Mouse (Mus musculus): Measurements from ENCODE around the gene Crb2. TPM values are rescaled to one million over a fixed set of nuclear protein-coding genes. Genes with fewer than 3 reads are reported as not detected.

Crb2 gene
- polyA plus RNA-seq, 1 experiment = 0.01 TPM

GRCm38 (mm10) chr2:37790738-37791137 lies 14.7 kb downstream of the Crb2 start:
- TF ChIP-seq MAX (IDR thresholded peaks at IDR 0.05) = no peak
- H3K27me3 ChIP-seq (ENCODE audit: control insufficient read depth, insufficient read depth, insufficient read length) = peaks cover 4% of the 10 kb centered on the region
- no peak overlapping the region for H3K4me3 ChIP-seq (ENCODE audit: insufficient read depth, poor library complexity, severe bottlenecking)
- H3K79me3 ChIP-seq (ENCODE audit: low read depth) = no peaks in the 10 kb centered on the region
- H3ac ChIP-seq (ENCODE audit: control insufficient read depth, insufficient read length, low read depth) = no peak overlapping the region
- H3K79me2 ChIP-seq (ENCODE audit: control insufficient read depth, insufficient read depth) = no peaks in the 10 kb centered on the region
- no peaks in the 10 kb centered on the region for H3K36me3 ChIP-seq (ENCODE audit: control insufficient read depth, insufficient read depth)

GRCm38 (mm10) chr2:37791340-37791739 lies 15.3 kb downstream of the Crb2 start:
- Histone ChIP-seq H3K79me3 (ENCODE audit: low read depth) (no peaks in the 10 kb centered on the region), H3K36me3 (ENCODE audit: control insufficient read depth, insufficient read depth) (no peaks in the 10 kb centered on the region), H3K79me2 (ENCODE audit: control insufficient read depth, insufficient read depth) (no peaks in the 10 kb centered on the region), H3ac (ENCODE audit: control insufficient read depth, insufficient read length, low read depth) (no peak overlapping the region), H3K27me3 (ENCODE audit: control insufficient read depth, insufficient read depth, insufficient read length) (peaks cover 4% of the 10 kb centered on the region), H3K4me3 (ENCODE audit: insufficient read depth, poor library complexity, severe bottlenecking) (no peak overlapping the region)
- no peak for TF ChIP-seq MYOG (IDR thresholded peaks at IDR 0.05; ENCODE audit: control insufficient read depth, extremely low read depth, insufficient read length)
- no peak for TF ChIP-seq CEBPB (IDR thresholded peaks at IDR 0.05; ENCODE audit: low read depth)
- no peak for TF ChIP-seq MAX (IDR thresholded peaks at IDR 0.05)
- TF ChIP-seq USF1 (IDR thresholded peaks at IDR 0.05; ENCODE audit: low read depth) = no peak
- no peak for TF ChIP-seq FOSL1 (IDR thresholded peaks at IDR 0.05; ENCODE audit: insufficient read depth, low read length, poor library complexity, severe bottlenecking)
- no peak for TF ChIP-seq MYOD1 (IDR thresholded peaks at IDR 0.05; ENCODE audit: control insufficient read depth, insufficient read length, low read depth)
- TF ChIP-seq CTCF (IDR thresholded peaks at IDR 0.05; ENCODE audit: control insufficient read depth, insufficient read depth, insufficient read length) = no peak

GRCm38 (mm10) chr2:37796021-37796420 lies 20.0 kb downstream of the Crb2 start:
- Histone ChIP-seq H3ac (ENCODE audit: control insufficient read depth, insufficient read length, low read depth) (no peak overlapping the region), H3K4me3 (ENCODE audit: insufficient read depth, poor library complexity, severe bottlenecking) (no peak overlapping the region), H3K36me3 (ENCODE audit: control insufficient read depth, insufficient read depth) (no peaks in the 10 kb centered on the region), H3K79me3 (ENCODE audit: low read depth) (no peaks in the 10 kb centered on the region), H3K79me2 (ENCODE audit: control insufficient read depth, insufficient read depth) (no peaks in the 10 kb centered on the region), H3K27me3 (ENCODE audit: control insufficient read depth, insufficient read depth, insufficient read length) (peaks cover 4% of the 10 kb centered on the region)
- TF ChIP-seq MYOG (IDR thresholded peaks at IDR 0.05; ENCODE audit: control insufficient read depth, extremely low read depth, insufficient read length) (no peak), CTCF (IDR thresholded peaks at IDR 0.05; ENCODE audit: control insufficient read depth, insufficient read depth, insufficient read length) (no peak), CEBPB (IDR thresholded peaks at IDR 0.05; ENCODE audit: low read depth) (no peak), FOSL1 (IDR thresholded peaks at IDR 0.05; ENCODE audit: insufficient read depth, low read length, poor library complexity, severe bottlenecking) (no peak), MAX (IDR thresholded peaks at IDR 0.05) (no peak), USF1 (IDR thresholded peaks at IDR 0.05; ENCODE audit: low read depth) (no peak), MYOD1 (IDR thresholded peaks at IDR 0.05; ENCODE audit: control insufficient read depth, insufficient read length, low read depth) (no peak)

GRCm38 (mm10) chr2:37797046-37797445 lies 21.0 kb downstream of the Crb2 start:
- no peaks in the 10 kb centered on the region for H3K36me3 ChIP-seq (ENCODE audit: control insufficient read depth, insufficient read depth)
- no peaks in the 10 kb centered on the region for H3K79me3 ChIP-seq (ENCODE audit: low read depth)
- no peak overlapping the region for H3K4me3 ChIP-seq (ENCODE audit: insufficient read depth, poor library complexity, severe bottlenecking)
- H3K79me2 ChIP-seq (ENCODE audit: control insufficient read depth, insufficient read depth) = no peaks in the 10 kb centered on the region
- H3ac ChIP-seq (ENCODE audit: control insufficient read depth, insufficient read length, low read depth) = no peak overlapping the region
- H3K27me3 ChIP-seq (ENCODE audit: control insufficient read depth, insufficient read depth, insufficient read length) = peaks cover 4% of the 10 kb centered on the region
- no peak for TF ChIP-seq FOSL1 (IDR thresholded peaks at IDR 0.05; ENCODE audit: insufficient read depth, low read length, poor library complexity, severe bottlenecking)
- no peak for TF ChIP-seq CTCF (IDR thresholded peaks at IDR 0.05; ENCODE audit: control insufficient read depth, insufficient read depth, insufficient read length)
- no peak for TF ChIP-seq MYOG (IDR thresholded peaks at IDR 0.05; ENCODE audit: control insufficient read depth, extremely low read depth, insufficient read length)
- TF ChIP-seq MAX (IDR thresholded peaks at IDR 0.05) = no peak
- TF ChIP-seq MYOD1 (IDR thresholded peaks at IDR 0.05; ENCODE audit: control insufficient read depth, insufficient read length, low read depth) = no peak
- TF ChIP-seq USF1 (IDR thresholded peaks at IDR 0.05; ENCODE audit: low read depth) = no peak
- no peak for TF ChIP-seq CEBPB (IDR thresholded peaks at IDR 0.05; ENCODE audit: low read depth)

- TF ChIP-seq MAX (IDR thresholded peaks at IDR 0.05) = no peak
- TF ChIP-seq CEBPB (IDR thresholded peaks at IDR 0.05; ENCODE audit: low read depth) = no peak
- no peak for TF ChIP-seq USF1 (IDR thresholded peaks at IDR 0.05; ENCODE audit: low read depth)
- TF ChIP-seq MYOD1 (IDR thresholded peaks at IDR 0.05; ENCODE audit: control insufficient read depth, insufficient read length, low read depth) = no peak
- no peak overlapping the region for H3ac ChIP-seq (ENCODE audit: control insufficient read depth, insufficient read length, low read depth)
- H3K79me3 ChIP-seq (ENCODE audit: low read depth) = no peaks in the 10 kb centered on the region
- H3K36me3 ChIP-seq (ENCODE audit: control insufficient read depth, insufficient read depth) = no peaks in the 10 kb centered on the region
- no peak overlapping the region for H3K4me3 ChIP-seq (ENCODE audit: insufficient read depth, poor library complexity, severe bottlenecking)
- peaks cover 4% of the 10 kb centered on the region for H3K27me3 ChIP-seq (ENCODE audit: control insufficient read depth, insufficient read depth, insufficient read length)
- H3K79me2 ChIP-seq (ENCODE audit: control insufficient read depth, insufficient read depth) = no peaks in the 10 kb centered on the region
Observed at GRCm38 (mm10) chr2:37799137-37799536, 23.1 kb downstream of the Crb2 start.

- H3K4me3 ChIP-seq (ENCODE audit: insufficient read depth, poor library complexity, severe bottlenecking) = no peak overlapping the region
- H3K79me2 ChIP-seq (ENCODE audit: control insufficient read depth, insufficient read depth) = no peaks in the 10 kb centered on the region
Observed at GRCm38 (mm10) chr2:37801687-37802086, 25.6 kb downstream of the Crb2 start.

More at GRCm38 (mm10) chr2:37801687-37802086, 25.6 kb downstream of the Crb2 start:
- no peak for TF ChIP-seq USF1 (IDR thresholded peaks at IDR 0.05; ENCODE audit: low read depth)
- TF ChIP-seq FOSL1 (IDR thresholded peaks at IDR 0.05; ENCODE audit: insufficient read depth, low read length, poor library complexity, severe bottlenecking) = no peak
- no peak for TF ChIP-seq CTCF (IDR thresholded peaks at IDR 0.05; ENCODE audit: control insufficient read depth, insufficient read depth, insufficient read length)
- no peak for TF ChIP-seq MYOD1 (IDR thresholded peaks at IDR 0.05; ENCODE audit: control insufficient read depth, insufficient read length, low read depth)
- TF ChIP-seq CEBPB (IDR thresholded peaks at IDR 0.05; ENCODE audit: low read depth) = no peak
- no peak for TF ChIP-seq MAX (IDR thresholded peaks at IDR 0.05)
- TF ChIP-seq MYOG (IDR thresholded peaks at IDR 0.05; ENCODE audit: control insufficient read depth, extremely low read depth, insufficient read length) = no peak
- no peak overlapping the region for H3ac ChIP-seq (ENCODE audit: control insufficient read depth, insufficient read length, low read depth)
- no peaks in the 10 kb centered on the region for H3K79me3 ChIP-seq (ENCODE audit: low read depth)
- no peaks in the 10 kb centered on the region for H3K36me3 ChIP-seq (ENCODE audit: control insufficient read depth, insufficient read depth)
- H3K27me3 ChIP-seq (ENCODE audit: control insufficient read depth, insufficient read depth, insufficient read length) = no peaks in the 10 kb centered on the region

Data from C2C12 (cell line).